Mouse (Mus musculus): Measurements from ENCODE around the gene Cpd. TPM values are rescaled to one million over a fixed set of nuclear protein-coding genes. Genes with fewer than 3 reads are reported as not detected.

The Cpd gene
- total and polyA plus RNA-seq, 3 experiments, result 11.2 to 28.5 (median 27.7) TPM

DNA sequence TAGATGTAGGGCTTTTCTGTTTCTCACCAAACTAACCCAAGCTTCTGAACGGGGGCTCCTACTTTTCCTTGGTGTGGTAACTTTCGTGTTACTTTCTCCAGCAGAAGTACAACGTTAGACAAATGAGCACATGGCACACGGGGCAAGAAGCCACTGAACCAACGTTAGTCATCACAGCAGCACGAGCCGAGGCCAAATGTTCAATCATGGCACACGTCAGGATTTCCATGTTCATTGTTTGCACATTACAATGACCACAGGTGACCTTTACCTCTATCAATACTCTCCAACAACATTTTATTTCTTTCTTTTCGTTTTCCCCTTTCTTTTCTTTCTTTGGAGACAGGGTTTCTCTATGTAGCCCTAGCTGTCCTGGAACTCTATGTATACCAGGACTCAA, 98.0 kb downstream of the Cpd start:
- in situ Hi-C loops (cut with MboI; ENCODE audit: low pct_ligation_motif_present, low pct_unique_long_range_greater_than_20kb, low sequenced_read_pairs) (no loop called here), dilution Hi-C loops (cut with MboI; ENCODE audit: extremely low pct_ligation_motif_present, extremely low pct_unique_long_range_greater_than_20kb, low sequenced_read_pairs) (no loop called here)
- no peak overlapping the region for H3K4me3 ChIP-seq (replicated peaks in 1 of 3; ENCODE audit: low read depth in 2 of 3, low read length in 2 of 3, poor library complexity in 1 of 3)
- no peaks in the 10 kb centered on the region for H3K79me2 ChIP-seq (replicated peaks; ENCODE audit: control insufficient read depth, extremely low read depth, insufficient read depth, poor library complexity, severe bottlenecking)
- no peak overlapping the region for H3K27ac ChIP-seq (ENCODE audit: insufficient read depth, low read depth)
- TF ChIP-seq UBTF (IDR thresholded peaks at IDR 0.05; ENCODE audit: low read depth, low read length) (no peak), E2F4 (IDR thresholded peaks at IDR 0.05; ENCODE audit: insufficient replicate concordance, low read depth, low read length) (no peak), RAD21 (IDR thresholded peaks at IDR 0.05; ENCODE audit: low read depth, low read length) (no peak), RCOR1 (conservative IDR thresholded peaks at IDR 0.05; ENCODE audit: low read depth, low read length) (no peak), ZKSCAN1 (IDR thresholded peaks at IDR 0.05; ENCODE audit: borderline replicate concordance, low read depth, low read length) (no peak), GABPA (IDR thresholded peaks at IDR 0.05; ENCODE audit: insufficient replicate concordance, low read depth, low read length) (no peak), MAFK (IDR thresholded peaks at IDR 0.05; ENCODE audit: insufficient replicate concordance, low read length) (no peak), ELF1 (IDR thresholded peaks at IDR 0.05; ENCODE audit: low read depth, low read length) (no peak), MAX (IDR thresholded peaks at IDR 0.05; ENCODE audit: low read length) (no peak), CTCF (conservative IDR thresholded peaks at IDR 0.05 in 1 of 2, IDR thresholded peaks at IDR 0.05 in 1 of 2; ENCODE audit: low read depth in 2 of 2, low read length in 2 of 2) (no peak), ZNF384 (IDR thresholded peaks at IDR 0.05; ENCODE audit: low read depth, low read length) (no peak)
- H3K27me3 ChIP-seq (replicated peaks), result no peaks in the 10 kb centered on the region
- H3K36me3 ChIP-seq (replicated peaks in 1 of 2; ENCODE audit: control insufficient read depth in 1 of 2, insufficient read depth in 1 of 2, low read length in 1 of 2), result peaks cover 66 to 92% of the 10 kb centered on the region in 2 experiments
- DNase-seq (ENCODE audit: extremely low read depth), result no peak
- H3K4me1 ChIP-seq (ENCODE audit: control insufficient read depth in 1 of 2, insufficient read depth in 2 of 2), result no peaks in the 10 kb centered on the region
- no peaks in the 10 kb centered on the region for H3K9me3 ChIP-seq (replicated peaks; ENCODE audit: low read length)
- no peak overlapping the region for H3K4me2 ChIP-seq (ENCODE audit: insufficient read depth, low read depth, poor library complexity, severe bottlenecking)
- no peak overlapping the region for H3K9ac ChIP-seq (ENCODE audit: insufficient read depth, low read depth)

GRCm38 (mm10) chr11:76745921-76746320, 100.9 kb downstream of the Cpd start:
- H3K79me2 ChIP-seq (replicated peaks; ENCODE audit: control insufficient read depth, extremely low read depth, insufficient read depth, poor library complexity, severe bottlenecking), result no peaks in the 10 kb centered on the region
- H3K27me3 ChIP-seq (replicated peaks), result no peaks in the 10 kb centered on the region
- H3K4me3 ChIP-seq (replicated peaks in 1 of 3; ENCODE audit: low read depth in 2 of 3, low read length in 2 of 3, poor library complexity in 1 of 3), result no peak overlapping the region
- no peak for DNase-seq (ENCODE audit: extremely low read depth)
- in situ Hi-C loops (cut with MboI; ENCODE audit: low pct_ligation_motif_present, low pct_unique_long_range_greater_than_20kb, low sequenced_read_pairs), result no loop called here
- H3K9ac ChIP-seq (ENCODE audit: insufficient read depth, low read depth), result no peak overlapping the region
- dilution Hi-C loops (cut with MboI; ENCODE audit: extremely low pct_ligation_motif_present, extremely low pct_unique_long_range_greater_than_20kb, low sequenced_read_pairs), result no loop called here
- H3K4me1 ChIP-seq (ENCODE audit: control insufficient read depth in 1 of 2, insufficient read depth in 2 of 2), result no peaks in the 10 kb centered on the region
- H3K27ac ChIP-seq (ENCODE audit: insufficient read depth, low read depth), result no peak overlapping the region
- peaks cover 61 to 91% of the 10 kb centered on the region in 2 experiments for H3K36me3 ChIP-seq (replicated peaks in 1 of 2; ENCODE audit: control insufficient read depth in 1 of 2, insufficient read depth in 1 of 2, low read length in 1 of 2)
- TF ChIP-seq USF2 (conservative IDR thresholded peaks at IDR 0.05; ENCODE audit: low read depth, low read length) (no peak), BHLHE40 (IDR thresholded peaks at IDR 0.05; ENCODE audit: low read depth, low read length) (no peak), RAD21 (IDR thresholded peaks at IDR 0.05; ENCODE audit: low read depth, low read length) (no peak; the same call in none of the 2 replicates), SMC3 (IDR thresholded peaks at IDR 0.05; ENCODE audit: low read depth, low read length) (peak; percentile 59), MYC (IDR thresholded peaks at IDR 0.05; ENCODE audit: low read depth, low read length) (peak; percentile 41; the same call in 1 of the 2 replicates), IRF4 (IDR thresholded peaks at IDR 0.05; ENCODE audit: low read depth, low read length) (no peak), E2F4 (IDR thresholded peaks at IDR 0.05; ENCODE audit: insufficient replicate concordance, low read depth, low read length) (no peak), HCFC1 (IDR thresholded peaks at IDR 0.05; ENCODE audit: low read depth, low read length) (no peak), ZNF384 (IDR thresholded peaks at IDR 0.05; ENCODE audit: low read depth, low read length) (no peak), SIN3A (IDR thresholded peaks at IDR 0.05; ENCODE audit: low read length) (no peak), CHD2 (IDR thresholded peaks at IDR 0.05; ENCODE audit: low read length) (no peak), MAFK (IDR thresholded peaks at IDR 0.05; ENCODE audit: insufficient replicate concordance, low read length) (no peak), POLR2AphosphoS2 (IDR thresholded peaks at IDR 0.05; ENCODE audit: low read depth, low read length) (no peak), CTCF (conservative IDR thresholded peaks at IDR 0.05 in 1 of 2, IDR thresholded peaks at IDR 0.05 in 1 of 2; ENCODE audit: low read depth in 2 of 2, low read length in 2 of 2) (peak in 1 of 2 experiments; percentile 64; a peak in 2 of 4 replicates), ETS1 (conservative IDR thresholded peaks at IDR 0.05; ENCODE audit: low read depth, low read length) (no peak), TBP (conservative IDR thresholded peaks at IDR 0.05; ENCODE audit: low read depth, low read length) (no peak), NELFE (IDR thresholded peaks at IDR 0.05; ENCODE audit: low read depth, low read length) (no peak), KAT2A (IDR thresholded peaks at IDR 0.05; ENCODE audit: insufficient replicate concordance, low read length) (no peak), ZC3H11A (IDR thresholded peaks at IDR 0.05; ENCODE audit: low read depth, low read length) (no peak)
- no peaks in the 10 kb centered on the region for H3K9me3 ChIP-seq (replicated peaks; ENCODE audit: low read length)
- H3K4me2 ChIP-seq (ENCODE audit: insufficient read depth, low read depth, poor library complexity, severe bottlenecking), result no peak overlapping the region

All from CH12.LX (cell line).